Mouse (Mus musculus) CD4-positive, CD25-positive, alpha-beta regulatory T cell (primary cell): ENCODE data around the gene Sh3rf1. TPM values are rescaled to one million over a fixed set of nuclear protein-coding genes. Genes with fewer than 3 reads are reported as not detected.

ENCODE experiments used
- polyA plus RNA-seq: library from polyadenylated mRNA; unstranded; fragments of 100-300 nt; shearing (Covaris generic); gene quantifications from one replicate; pipeline ENCODE4 v1.2.1, GENCODE M21; 2017

Gene Sh3rf1
- polyA plus RNA-seq = 10.1 TPM

GRCm38 (mm10) chr8:61223729-61224379, at the start of gene Sh3rf1:
Sh3rf1 (plus strand) TSS chr8:61223872.

Other genes starting within 250 kb of the Sh3rf1 start
- 36.7 TPM for gene Clcn3, start 240.6 kb upstream of the Sh3rf1 start, polyA plus RNA-seq
- 10.5 TPM for gene Nek1, start 230.7 kb upstream of the Sh3rf1 start, polyA plus RNA-seq